Mouse (Mus musculus) c-Kit-positive CD71-positive TER-119-positive erythroid progenitor cells, embryonic 14.5 days (primary cell): ENCODE results near the gene Epb42.
"Not testable (repeated sequence)": the region's sequence is repeated elsewhere in the genome, so short reads cannot be mapped to it uniquely, and the experiment has no call there.

ENCODE experiments used
- DNase-seq: peaks from one replicate; pipeline ENCODE4 v3.0.0-alpha.2; 2013; ENCODE audit warnings: low spot score

Epb42 gene

GRCm38 (mm10) chr2:121036733-121037341, at the start of gene Epb42:
Epb42 (minus strand) TSS chr2:121037072.
- peak; percentile 93 for DNase-seq

DNA sequence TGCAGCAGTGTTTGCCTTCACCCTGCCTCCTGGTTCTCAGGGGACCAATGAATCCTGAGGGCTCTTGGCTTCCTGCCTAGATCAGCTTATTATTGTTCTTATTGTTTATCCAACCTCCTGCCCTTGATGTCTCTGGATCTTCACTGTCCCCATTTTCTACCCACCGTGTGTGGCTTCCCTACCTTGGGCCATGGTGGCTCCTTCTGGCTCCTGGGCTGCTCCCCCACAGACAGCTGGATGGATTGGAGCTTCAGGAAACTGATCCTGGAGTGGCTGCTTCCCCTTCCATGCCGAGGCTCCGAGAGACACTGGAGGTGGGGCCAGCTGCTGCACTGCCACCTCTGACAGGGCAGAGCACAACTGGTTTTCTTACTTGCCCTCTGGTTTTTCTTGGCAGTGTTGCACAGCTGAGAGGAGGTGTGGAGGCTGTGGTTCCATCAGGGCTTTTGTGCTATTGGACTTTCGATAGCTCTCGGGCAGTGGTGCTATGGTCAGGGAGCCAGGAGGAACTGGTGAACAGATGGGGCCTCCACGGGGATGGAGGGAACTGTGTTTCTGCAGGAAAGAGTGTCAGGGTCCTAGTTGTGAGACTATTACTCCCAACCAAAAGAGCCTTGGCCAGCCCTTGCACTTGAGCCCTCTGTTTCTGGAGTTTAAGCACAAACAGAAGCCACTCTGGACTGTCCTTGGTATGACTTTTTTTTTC, 48.8 kb upstream of the Epb42 start, which contains the start of gene Tgm5:
Tgm5 (minus strand) TSS at position 362 of the 706 bp plus-strand sequence.
- DNase-seq, result no peak

- DNase-seq, result no peak
Measured at GRCm38 (mm10) chr2:121082626-121083025, 45.8 kb upstream of the Epb42 start.

GRCm38 (mm10) chr2:121074747-121075146, 37.9 kb upstream of the Epb42 start:
- DNase-seq, result no peak

GRCm38 (mm10) chr2:121071871-121072270, 35.0 kb upstream of the Epb42 start:
- DNase-seq, result peak; percentile 48

DNA sequence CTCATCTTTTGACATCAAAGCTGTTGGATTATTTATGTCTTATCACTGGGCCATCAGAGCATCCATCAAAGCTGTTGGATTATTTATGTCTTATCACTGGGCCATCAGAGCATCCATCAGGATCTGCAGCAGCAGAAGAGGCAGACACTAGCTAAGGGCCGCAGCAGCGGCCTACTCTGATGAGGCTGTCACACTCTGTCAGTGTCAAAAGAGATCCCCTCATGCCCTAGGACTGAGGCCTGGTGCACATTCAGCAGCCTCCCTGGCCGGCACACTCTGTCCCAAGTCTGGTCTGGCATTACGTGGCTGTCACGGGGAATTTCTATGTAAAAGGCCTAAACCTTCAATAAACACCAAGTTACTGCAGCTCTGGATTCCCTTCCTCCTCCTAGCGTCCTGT, 32.6 kb upstream of the Epb42 start:
- no peak for DNase-seq

GRCm38 (mm10) chr2:121067116-121067515, 30.2 kb upstream of the Epb42 start:
- no peak for DNase-seq

DNA sequence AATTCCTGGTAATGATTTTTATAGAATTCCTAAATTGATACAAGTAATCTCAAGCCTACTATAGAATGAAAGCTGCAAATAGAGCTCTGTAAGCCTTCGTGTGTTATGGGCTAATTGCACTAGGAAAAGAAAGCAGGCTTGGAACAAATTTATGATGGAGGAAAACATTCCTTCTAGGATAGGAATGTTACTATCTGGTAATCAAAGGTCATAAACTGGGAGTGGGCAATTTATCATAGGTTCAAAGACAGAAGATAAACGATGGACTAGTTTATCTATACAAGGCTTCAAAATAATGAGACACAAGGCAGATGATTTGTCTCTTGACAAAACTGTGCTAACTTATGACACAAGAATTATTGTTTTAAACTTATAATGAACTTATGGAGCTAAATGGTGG, 24.4 kb upstream of the Epb42 start:
- no peak for DNase-seq

- no peak for DNase-seq
Measured at GRCm38 (mm10) chr2:121057997-121058396, 21.1 kb upstream of the Epb42 start.

DNA sequence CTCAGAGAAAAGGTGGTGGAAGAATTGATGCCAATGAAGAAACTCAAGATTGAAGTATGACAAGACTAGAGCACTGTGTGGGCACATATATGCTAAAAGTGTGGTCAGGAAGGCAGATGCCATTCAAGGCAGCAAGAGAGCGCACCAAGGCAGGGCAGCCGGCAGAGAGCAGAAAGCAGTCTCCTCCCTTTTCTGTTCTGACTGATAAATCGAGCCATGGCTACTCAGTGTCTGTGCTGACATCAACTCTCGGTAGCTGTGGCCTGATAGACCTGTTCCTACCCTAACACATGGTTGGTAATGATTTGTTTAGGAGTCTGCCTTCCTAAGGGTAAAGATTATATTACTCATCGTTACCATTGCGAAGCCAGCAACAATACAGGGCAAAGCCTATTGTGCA, 19.0 kb upstream of the Epb42 start:
- DNase-seq, result peak; percentile 51

DNA sequence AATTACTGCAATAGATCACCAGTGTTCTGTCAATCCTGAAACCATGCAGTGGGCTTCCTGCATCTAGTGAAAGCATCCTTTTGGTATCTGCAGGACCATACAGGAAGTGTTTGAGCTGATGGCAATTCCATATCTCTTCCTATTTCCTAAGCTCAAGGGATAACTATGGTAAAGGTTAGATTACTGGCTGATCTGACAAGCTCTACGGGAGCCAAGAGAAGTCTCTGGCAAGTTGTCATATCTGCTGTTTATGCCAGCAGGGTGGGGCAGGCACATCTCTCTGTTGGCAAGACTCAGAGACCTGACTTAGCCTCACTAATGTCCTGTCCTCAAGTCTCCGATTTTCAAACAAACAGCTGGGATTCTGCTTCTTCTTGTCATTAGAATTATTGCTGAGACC, 17.2 kb upstream of the Epb42 start:
- no peak for DNase-seq

DNA sequence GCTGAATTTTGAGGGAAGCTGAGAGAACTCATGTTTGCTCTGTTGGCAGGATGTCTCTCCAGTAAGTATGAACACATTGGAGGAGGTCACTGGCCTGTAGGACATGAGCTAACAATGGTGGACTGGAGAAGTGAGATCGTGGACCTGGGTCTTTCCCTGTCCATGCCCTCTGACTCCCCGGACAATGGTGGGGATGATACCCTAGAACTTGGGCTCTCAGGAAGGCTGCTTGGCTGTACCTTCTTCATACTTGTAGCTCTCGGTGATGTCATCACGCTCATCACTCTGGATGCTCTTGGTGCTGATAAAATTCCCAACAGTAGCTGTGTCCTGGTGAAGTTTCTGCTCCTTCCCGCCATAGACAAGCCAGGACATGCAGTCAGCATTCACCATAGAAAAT, 15.3 kb upstream of the Epb42 start:
- no peak for DNase-seq

GRCm38 (mm10) chr2:121045653-121046052, 8.8 kb upstream of the Epb42 start:
- DNase-seq, result no peak

DNA sequence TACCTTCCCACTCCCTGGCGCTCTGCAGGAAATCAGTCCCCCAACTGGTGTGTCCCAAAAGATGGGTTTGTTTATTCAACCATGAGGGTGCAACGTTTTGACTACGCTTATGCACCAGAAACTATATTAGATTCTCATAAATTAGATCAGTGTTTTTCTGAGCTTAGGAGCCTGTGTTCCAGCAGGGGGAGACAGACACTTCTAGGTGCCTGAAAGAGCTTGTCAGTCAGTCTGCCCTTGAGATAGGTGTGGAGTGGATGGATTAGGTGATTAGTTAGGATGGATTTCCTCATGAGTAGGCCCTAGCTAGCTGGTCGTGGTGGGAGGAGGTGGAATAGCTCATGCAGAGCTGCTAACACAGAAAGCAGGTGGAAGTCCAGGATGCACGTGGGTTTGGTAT, 4.2 kb upstream of the Epb42 start:
- peak; percentile 51 for DNase-seq

DNA sequence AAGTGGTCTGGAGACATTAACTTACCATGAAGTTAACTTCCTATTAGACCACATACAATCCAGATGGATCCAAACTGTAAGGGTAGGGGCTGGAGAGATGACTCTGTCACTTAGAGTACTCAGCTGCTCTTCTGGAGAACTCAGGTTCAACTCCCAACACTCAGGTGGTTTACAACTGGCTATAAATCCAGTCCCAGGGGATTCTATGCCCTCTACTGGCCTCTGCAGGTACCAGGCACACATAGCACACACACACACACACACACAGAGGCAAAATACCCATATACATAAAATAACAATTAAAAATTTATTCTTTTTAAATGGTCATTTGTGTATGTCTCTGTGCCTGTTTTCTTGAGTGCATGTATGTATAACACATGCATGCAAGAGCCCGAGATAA, 2.5 kb upstream of the Epb42 start:
- DNase-seq, result no peak

DNA sequence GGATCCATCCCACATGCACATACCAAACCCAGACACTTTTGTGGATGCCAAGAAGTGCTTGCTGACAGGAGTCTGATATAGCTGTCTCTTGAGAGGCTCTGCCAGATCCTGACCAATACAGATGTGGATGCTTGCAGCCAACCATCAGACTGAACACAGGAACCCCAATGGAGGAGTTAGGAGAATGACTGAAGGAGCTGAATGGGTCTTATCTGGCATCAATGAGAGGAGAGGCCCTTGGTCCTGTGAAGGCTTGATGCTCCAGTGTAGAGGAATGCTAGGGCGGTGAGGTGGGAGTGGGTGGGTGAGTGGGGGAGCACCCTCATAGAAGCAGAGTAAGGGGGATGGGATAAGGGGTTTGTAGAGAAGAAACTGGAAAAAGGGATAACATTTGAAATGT, 2.0 kb upstream of the Epb42 start:
- not testable (repeated sequence) for DNase-seq

DNA sequence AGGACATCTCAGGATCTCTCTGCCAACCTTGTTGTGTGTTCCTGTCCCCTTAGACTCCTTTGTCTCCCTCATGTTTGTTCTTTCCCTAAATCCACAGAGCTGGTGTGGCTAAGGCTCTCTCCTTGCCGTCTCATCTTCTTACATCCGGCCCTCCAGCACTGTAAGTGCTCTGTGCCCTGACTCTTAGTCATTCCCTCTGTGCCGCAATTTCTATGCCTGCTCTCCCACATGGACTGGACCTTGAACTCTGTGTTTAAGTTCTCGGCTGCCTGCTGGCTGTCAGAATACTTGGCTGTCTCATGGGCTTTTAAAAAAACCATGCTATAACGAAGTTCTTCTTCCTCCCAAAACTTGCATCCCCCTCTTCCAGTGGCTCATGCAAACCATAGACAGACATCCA, 14.0 kb downstream of the Epb42 start:
- DNase-seq, result no peak

- DNase-seq, result no peak
Measured at GRCm38 (mm10) chr2:121017151-121017550, 19.7 kb downstream of the Epb42 start.

GRCm38 (mm10) chr2:121016226-121016625, 20.6 kb downstream of the Epb42 start:
- no peak for DNase-seq

DNA sequence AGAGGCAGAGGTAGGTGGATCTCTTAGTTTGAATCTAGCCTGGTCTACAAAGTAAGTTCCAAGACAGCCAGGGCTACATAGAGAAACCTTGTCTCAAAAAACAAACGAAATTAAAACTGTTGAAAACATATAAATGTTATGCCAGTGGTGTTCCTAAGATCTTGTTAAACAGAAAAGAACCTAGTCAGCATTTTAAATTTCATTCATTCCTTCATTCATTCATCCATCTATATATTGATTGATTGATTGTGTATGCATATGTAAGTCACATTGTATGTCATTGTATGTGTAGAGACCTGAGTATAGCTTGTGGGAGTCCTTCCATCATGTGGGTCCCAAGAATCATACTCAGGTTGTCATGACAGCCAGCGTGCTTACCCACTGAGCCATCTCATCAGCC, 21.4 kb downstream of the Epb42 start:
- DNase-seq, result no peak

DNA sequence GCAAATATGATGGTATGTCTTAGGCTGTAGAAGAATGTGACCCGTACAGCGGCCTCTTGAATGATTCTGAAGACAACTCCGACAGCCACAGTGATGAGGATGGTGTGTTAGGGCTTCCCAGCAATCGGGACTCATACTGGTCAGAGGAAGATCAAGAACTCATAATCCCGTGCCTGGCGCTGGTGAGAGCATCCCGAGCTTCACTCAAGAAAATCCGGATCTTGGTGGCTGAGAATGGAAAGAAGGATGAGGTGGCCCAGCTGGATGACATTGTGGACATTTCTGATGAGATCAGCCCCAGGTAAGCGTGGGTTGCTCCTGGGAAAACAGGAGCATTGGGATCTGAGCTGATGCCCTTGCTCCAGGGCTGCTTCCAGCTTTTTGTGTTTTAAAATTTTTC, 24.2 kb downstream of the Epb42 start:
- no peak for DNase-seq

GRCm38 (mm10) chr2:121009071-121009677, 27.7 kb downstream of the Epb42 start:
- peak; percentile 12 for DNase-seq

GRCm38 (mm10) chr2:121008664-121009007, 28.2 kb downstream of the Epb42 start:
- peak; percentile 22 for DNase-seq
